Mouse (Mus musculus) hindbrain, embryonic 13.5 days (tissue): Measurements from ENCODE around the gene Gsk3a. TPM values are rescaled to one million over a fixed set of nuclear protein-coding genes. Genes with fewer than 3 reads are reported as not detected.

Experiments used
- ATAC-seq: fragments of 200-750 bp; cut with Nextera tagmentation; 2 replicates; pipeline ENCODE4 v1.8.0; 2017; ENCODE audit warnings: moderate TSS enrichment; ENCODE audit not compliant: low FRiP score
- H3K27ac ChIP-seq: fragments of 300-500 bp; sonication (generic); 2 replicates; pipeline ENCODE4 v1.5.1; 2015; ENCODE audit warnings: inconsistent platforms, mild to moderate bottlenecking, moderate library complexity
- H3K27me3 ChIP-seq: fragments of 300-500 bp; sonication (generic); 2 replicates; pipeline ENCODE4 v1.6.1; 2015; ENCODE audit warnings: mild to moderate bottlenecking, inconsistent platforms
- H3K36me3 ChIP-seq: fragments of 300-500 bp; sonication (generic); 2 replicates; pipeline ENCODE4 v1.6.1; 2015; ENCODE audit warnings: mild to moderate bottlenecking, inconsistent platforms
- H3K4me1 ChIP-seq: fragments of 300-500 bp; sonication (generic); replicated peaks from 2 replicates; pipeline ENCODE4 v1.6.1; 2015; ENCODE audit warnings: inconsistent platforms
- H3K4me2 ChIP-seq: fragments of 300-500 bp; sonication (generic); 2 replicates; pipeline ENCODE4 v1.6.1; 2015; ENCODE audit warnings: inconsistent platforms, mild to moderate bottlenecking, moderate library complexity
- H3K4me3 ChIP-seq: fragments of 300-500 bp; sonication (generic); 2 replicates; pipeline ENCODE4 v1.5.1; 2015; ENCODE audit warnings: mild to moderate bottlenecking, inconsistent platforms
- H3K9ac ChIP-seq: fragments of 300-500 bp; sonication (generic); 2 replicates; pipeline ENCODE4 v1.6.1; 2015; ENCODE audit warnings: mild to moderate bottlenecking, inconsistent platforms
- H3K9me3 ChIP-seq: fragments of 300-500 bp; sonication (generic); 2 replicates; pipeline ENCODE4 v1.6.1; 2016; ENCODE audit warnings: inconsistent platforms
- WGBS: fragments of 180-500 bp; shearing (Covaris S2); methylation state at CpG from one replicate; pipeline ENCODE4 v1.1.7; 2015; 5-methylcytosine and 5-hydroxymethylcytosine counted together
- polyA plus RNA-seq: library from polyadenylated mRNA; unstranded; fragments of >200 nt; fragmentation: Nextera tagmentation; extraction: Ambion mirVana; gene quantifications from 2 replicates; pipeline ENCODE4 v1.2.1, GENCODE M21; 2015

The Gsk3a gene
- polyA plus RNA-seq, 1 experiment from 2014 or later: 14.6 TPM

DNA sequence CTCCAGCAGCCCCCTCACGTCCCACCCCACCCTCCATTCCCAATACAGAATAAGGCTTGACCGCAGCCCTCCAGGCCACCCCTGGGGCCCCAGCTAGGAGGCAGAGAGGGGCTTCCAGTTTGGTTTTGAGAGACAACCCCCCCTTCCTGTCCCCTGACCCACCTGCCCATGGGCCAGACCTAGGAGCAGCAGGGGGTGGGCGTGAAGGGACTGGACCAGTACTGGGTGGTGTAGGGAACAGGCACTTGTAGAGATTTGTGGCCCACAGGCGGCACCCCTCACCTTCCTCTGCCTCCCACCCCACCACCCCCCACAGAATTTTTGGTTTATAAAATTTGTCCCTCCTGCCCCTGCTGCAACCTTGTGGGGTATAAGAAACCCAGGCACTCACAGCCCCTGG, 5.7 kb upstream of the Gsk3a start:
- peaks cover 41% of the 10 kb centered on the region for H3K4me1 ChIP-seq
- no peaks in the 10 kb centered on the region for H3K9me3 ChIP-seq
- 95% methylated on average over 4 of the region's 4 CpGs for WGBS
- H3K9ac ChIP-seq: no peak overlapping the region
- ATAC-seq: no peak
- H3K4me3 ChIP-seq: no peak overlapping the region
- no peak overlapping the region for H3K4me2 ChIP-seq
- H3K27me3 ChIP-seq: no peaks in the 10 kb centered on the region
- no peak overlapping the region for H3K27ac ChIP-seq
- H3K36me3 ChIP-seq: peaks cover 11% of the 10 kb centered on the region

GRCm38 (mm10) chr7:25241062-25241461, 3.4 kb upstream of the Gsk3a start:
- H3K9me3 ChIP-seq: no peaks in the 10 kb centered on the region
- no peak overlapping the region for H3K9ac ChIP-seq
- H3K36me3 ChIP-seq: peaks cover 11% of the 10 kb centered on the region
- no peaks in the 10 kb centered on the region for H3K27me3 ChIP-seq
- H3K27ac ChIP-seq: peak overlapping the region; percentile 30; the same call in 1 of the 2 replicates
- no peak overlapping the region for H3K4me3 ChIP-seq
- no peak overlapping the region for H3K4me2 ChIP-seq
- no peak for ATAC-seq
- WGBS: 47% methylated on average over 2 of the region's 2 CpGs
- H3K4me1 ChIP-seq: peaks cover 28% of the 10 kb centered on the region

DNA sequence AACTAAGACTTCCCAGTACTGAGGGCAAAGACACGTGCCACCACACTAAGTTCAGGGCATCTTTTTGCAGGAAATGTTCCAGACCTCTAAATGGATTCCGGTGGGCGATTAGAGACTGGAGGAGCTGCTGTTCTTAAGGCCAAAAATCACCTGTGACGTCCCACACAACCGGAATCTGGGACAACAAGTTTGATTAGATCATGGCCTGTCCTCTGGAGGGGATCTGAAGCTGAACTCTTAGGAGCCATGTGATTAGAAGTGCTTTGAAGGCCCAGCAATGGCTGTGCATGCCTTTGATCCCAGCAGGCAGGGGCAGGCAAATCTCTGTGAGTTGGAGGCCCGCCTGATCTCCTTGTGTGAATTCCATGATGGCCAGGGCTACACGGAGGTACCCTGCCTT, 3.0 kb upstream of the Gsk3a start:
- Histone ChIP-seq H3K4me2 (no peak overlapping the region), H3K9ac (0 out of 2 replicates have a peak overlapping the region, but pooled peaks have one; percentile 19), H3K27me3 (no peaks in the 10 kb centered on the region), H3K9me3 (no peaks in the 10 kb centered on the region), H3K36me3 (peaks cover 11% of the 10 kb centered on the region), H3K4me1 (peaks cover 28% of the 10 kb centered on the region), H3K4me3 (no peak overlapping the region), H3K27ac (0 out of 2 replicates have a peak overlapping the region, but pooled peaks have one; percentile 30)
- ATAC-seq: no peak
- 71% methylated on average over 7 of the region's 7 CpGs for WGBS

DNA sequence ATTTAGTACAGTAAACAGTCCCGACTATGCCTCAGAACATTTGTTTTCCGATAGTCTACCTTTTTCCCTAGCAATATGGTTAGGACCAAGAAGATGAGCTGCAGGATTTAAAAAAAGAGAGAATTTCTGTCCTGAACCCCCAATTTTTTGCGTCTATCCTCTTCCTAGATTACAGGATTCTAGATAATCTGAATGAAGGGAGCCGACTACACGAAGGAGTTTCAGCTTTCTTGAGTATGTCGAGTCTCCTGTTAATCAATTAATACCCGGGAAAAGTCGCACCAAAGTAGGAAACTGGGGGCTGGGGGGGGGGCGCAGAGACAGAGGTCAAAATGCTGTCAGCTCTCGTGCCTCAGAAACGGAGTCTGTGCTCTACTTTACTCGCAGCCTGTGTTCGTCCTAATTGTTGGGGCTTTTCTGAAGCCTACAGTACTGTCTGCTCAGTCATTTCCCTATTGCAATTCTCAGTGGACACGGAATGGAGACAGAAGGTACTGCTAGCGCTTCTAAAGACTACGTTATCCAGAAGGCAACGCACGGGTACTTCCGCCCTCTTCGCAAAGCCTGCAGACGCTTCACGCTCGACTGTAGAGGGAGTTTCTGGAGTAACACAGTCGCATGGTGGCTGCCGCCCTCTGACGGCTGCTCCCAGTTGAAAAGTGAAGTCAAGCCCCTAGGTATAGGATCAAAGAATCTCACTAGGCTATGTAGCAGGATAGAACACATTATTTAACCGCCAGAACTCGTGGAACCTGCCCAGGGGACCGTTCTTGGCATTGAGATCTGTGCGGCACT, 1.4 kb upstream of the Gsk3a start:
- WGBS: 4% methylated on average over 30 of the region's 30 CpGs
- Histone ChIP-seq H3K4me1 (peaks cover 33% of the 10 kb centered on the region), H3K36me3 (peaks cover 14% of the 10 kb centered on the region), H3K9ac (peak overlapping the region; percentile 43; the same call in 1 of the 2 replicates), H3K27ac (peak overlapping the region; percentile 89), H3K27me3 (no peaks in the 10 kb centered on the region), H3K9me3 (no peaks in the 10 kb centered on the region), H3K4me2 (peak overlapping the region; percentile 63), H3K4me3 (peak overlapping the region; percentile 82)
- peak; percentile 41 for ATAC-seq

GRCm38 (mm10) chr7:25238015-25238706, 510 bp upstream of the Gsk3a start:
- peaks cover 23% of the 10 kb centered on the region for H3K36me3 ChIP-seq
- H3K27me3 ChIP-seq: no peaks in the 10 kb centered on the region
- no peaks in the 10 kb centered on the region for H3K9me3 ChIP-seq
- H3K9ac ChIP-seq: peak overlapping the region; percentile 97
- peak; percentile 94 for ATAC-seq
- H3K27ac ChIP-seq: peak overlapping the region; percentile 89
- H3K4me3 ChIP-seq: peak overlapping the region; percentile 82
- H3K4me1 ChIP-seq: peaks cover 33% of the 10 kb centered on the region
- under 1% methylated on average over 23 of the region's 23 CpGs for WGBS
- H3K4me2 ChIP-seq: peak overlapping the region; percentile 63

- peak overlapping the region; percentile 97 for H3K9ac ChIP-seq
- H3K4me1 ChIP-seq: peaks cover 33% of the 10 kb centered on the region
- 95% methylated on average over 5 of the region's 5 CpGs for WGBS
- ATAC-seq: no peak
- H3K27me3 ChIP-seq: no peaks in the 10 kb centered on the region
- H3K4me3 ChIP-seq: peak overlapping the region; percentile 82; the same call in 1 of the 2 replicates
- H3K27ac ChIP-seq: no peak overlapping the region
- H3K9me3 ChIP-seq: no peaks in the 10 kb centered on the region
- H3K4me2 ChIP-seq: peak overlapping the region; percentile 63; the same call in 1 of the 2 replicates
- peaks cover 49% of the 10 kb centered on the region for H3K36me3 ChIP-seq
Measured at GRCm38 (mm10) chr7:25235526-25235925, 2.1 kb downstream of the Gsk3a start.

GRCm38 (mm10) chr7:25233061-25233460, 4.6 kb downstream of the Gsk3a start:
- Histone ChIP-seq H3K27me3 (no peaks in the 10 kb centered on the region), H3K4me1 (peaks cover 27% of the 10 kb centered on the region), H3K4me3 (no peak overlapping the region), H3K9me3 (no peaks in the 10 kb centered on the region), H3K36me3 (peaks cover 74% of the 10 kb centered on the region), H3K4me2 (no peak overlapping the region), H3K27ac (no peak overlapping the region), H3K9ac (no peak overlapping the region)
- WGBS: 86% methylated on average over 2 of the region's 2 CpGs
- no peak for ATAC-seq

DNA sequence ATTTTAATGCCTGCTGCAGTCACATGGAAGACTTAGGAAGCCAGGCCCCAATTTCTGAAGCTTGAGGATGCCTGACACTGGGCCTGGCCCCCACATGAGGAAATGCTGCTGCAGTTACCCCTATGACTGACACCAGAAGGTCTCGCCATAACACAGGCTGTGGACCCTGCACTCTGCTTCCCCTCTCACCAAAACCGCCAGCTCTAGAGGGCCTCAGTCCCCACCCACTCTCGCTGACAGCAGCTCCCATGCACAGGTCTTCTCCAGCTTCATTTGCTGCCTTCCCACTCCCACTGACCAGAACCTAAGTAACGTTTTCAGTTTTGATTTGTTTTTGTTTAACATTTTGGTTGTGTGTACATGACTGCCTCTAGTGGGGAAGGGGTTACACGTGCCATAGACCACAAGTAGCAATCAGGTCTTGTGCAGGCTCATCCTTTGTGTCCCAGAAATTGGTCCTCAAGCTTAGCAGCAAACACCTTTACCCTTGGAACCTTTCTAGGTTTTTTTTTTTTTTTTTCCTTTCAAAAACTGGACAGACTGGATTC, 5.5 kb downstream of the Gsk3a start:
- Histone ChIP-seq H3K27ac (no peak overlapping the region), H3K27me3 (no peaks in the 10 kb centered on the region), H3K4me3 (no peak overlapping the region), H3K36me3 (peaks cover 83% of the 10 kb centered on the region), H3K4me1 (peaks cover 27% of the 10 kb centered on the region), H3K4me2 (no peak overlapping the region), H3K9me3 (no peaks in the 10 kb centered on the region), H3K9ac (no peak overlapping the region)
- no peak for ATAC-seq
- WGBS: 72% methylated on average over 5 of the region's 5 CpGs

GRCm38 (mm10) chr7:25230690-25231285, 6.9 kb downstream of the Gsk3a start:
- Histone ChIP-seq H3K36me3 (peaks cover 97% of the 10 kb centered on the region), H3K4me3 (no peak overlapping the region)
- no peak for ATAC-seq

GRCm38 (mm10) chr7:25227523-25228300, 9.9 kb downstream of the Gsk3a start:
- ATAC-seq: no peak
- H3K4me3 ChIP-seq: no peak overlapping the region
- no peaks in the 10 kb centered on the region for H3K27me3 ChIP-seq
- 0 out of 2 replicates have a peak overlapping the region, but pooled peaks have one; percentile 2 for H3K9ac ChIP-seq
- H3K27ac ChIP-seq: no peak overlapping the region
- peaks cover under 1% of the 10 kb centered on the region for H3K4me1 ChIP-seq
- no peaks in the 10 kb centered on the region for H3K9me3 ChIP-seq
- H3K4me2 ChIP-seq: no peak overlapping the region
- H3K36me3 ChIP-seq: peaks cover 91% of the 10 kb centered on the region
- 96% methylated on average over 1 of the region's 1 CpGs for WGBS

More at GRCm38 (mm10) chr7:25230690-25231285, 6.9 kb downstream of the Gsk3a start:
- no peak overlapping the region for H3K27ac ChIP-seq
- H3K9ac ChIP-seq: peak overlapping the region; percentile 46; the same call in 1 of the 2 replicates
- H3K4me2 ChIP-seq: no peak overlapping the region
- peaks cover 15% of the 10 kb centered on the region for H3K4me1 ChIP-seq
- 90% methylated on average over 9 of the region's 9 CpGs for WGBS
- H3K9me3 ChIP-seq: no peaks in the 10 kb centered on the region
- H3K27me3 ChIP-seq: no peaks in the 10 kb centered on the region

GRCm38 (mm10) chr7:25222275-25222967, 15.2 kb downstream of the Gsk3a start:
- Histone ChIP-seq H3K4me1 (peaks cover 41% of the 10 kb centered on the region), H3K27me3 (no peaks in the 10 kb centered on the region), H3K36me3 (peaks cover 42% of the 10 kb centered on the region), H3K4me2 (peak overlapping the region; percentile 97), H3K9ac (peak overlapping the region; percentile 77), H3K4me3 (peak overlapping the region; percentile 73), H3K27ac (no peak overlapping the region), H3K9me3 (no peaks in the 10 kb centered on the region)
- no peak for ATAC-seq
- WGBS: 89% methylated on average over 10 of the region's 10 CpGs
